In the genomic region with DNA sequence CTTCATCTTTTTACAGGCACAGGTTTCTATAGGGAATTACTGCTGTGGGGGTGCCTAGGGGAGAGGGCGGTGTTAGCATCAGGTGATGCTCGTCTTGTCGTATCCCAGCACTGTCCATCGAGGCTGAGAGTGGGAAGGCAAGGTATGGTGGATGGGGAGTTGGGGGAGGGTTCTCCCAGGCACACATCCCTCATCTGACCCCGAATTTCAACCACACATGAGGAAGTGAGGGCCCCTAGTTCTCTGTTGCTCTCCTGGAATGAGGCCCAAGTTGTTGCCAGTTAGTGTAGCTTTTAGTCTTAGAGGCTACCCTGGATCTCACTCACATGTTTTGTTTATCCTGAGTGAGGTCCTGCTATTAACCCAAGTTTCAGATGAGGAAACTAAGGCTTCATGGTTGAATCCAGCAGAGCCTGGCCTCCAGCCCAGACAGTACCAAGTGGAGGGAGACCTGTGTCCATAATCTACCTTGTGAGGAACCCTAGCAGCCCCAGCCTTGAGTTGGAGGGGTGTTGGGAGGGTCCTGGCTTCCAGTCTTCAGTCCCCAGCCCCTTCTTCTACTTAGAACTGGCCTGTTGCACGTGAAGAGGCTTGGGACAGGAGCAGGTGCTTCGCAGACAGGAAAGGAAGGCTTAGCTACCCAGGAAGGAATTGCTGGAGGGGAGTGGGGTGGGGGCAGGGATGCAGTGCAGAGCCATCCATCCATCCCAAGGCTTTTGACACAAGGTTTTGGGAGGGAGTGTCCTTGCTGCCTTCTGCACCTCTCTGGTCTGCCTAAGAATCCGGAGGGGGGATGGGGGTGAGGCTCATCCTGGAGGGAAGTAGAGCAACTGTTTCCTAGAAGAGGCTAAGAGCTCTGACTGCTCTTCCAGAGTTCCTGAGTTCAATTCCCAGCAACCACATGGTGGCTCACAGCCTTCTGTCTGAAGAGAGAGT, we compare ENCODE assay signal across 8 mouse cellular contexts. TPM values are rescaled to one million over a fixed set of nuclear protein-coding genes. Genes with fewer than 3 reads are reported as not detected.
A peak's percentile ranks its signal among the peaks of the same experiment; 100 is the strongest.
DNase-seq lines count a peak whose midpoint lies in the region; ATAC-seq and TF ChIP-seq lines count a peak whose summit lies in the region.

No protein-coding gene starts in this region.

- peaks cover 4% of the 10 kb centered on the region for H3K36me3 ChIP-seq in kidney, adult 2 months (ENCODE audit: control insufficient read depth, insufficient read depth, low read length)
- H3K36me3 ChIP-seq in MEL (ENCODE audit: control insufficient read depth in 1 of 2, insufficient read depth in 2 of 2, low read length in 2 of 2): peaks cover 0 to 8% of the 10 kb centered on the region in 2 experiments; a peak in 3 of 4 replicates
- peaks cover 23% of the 10 kb centered on the region for H3K36me3 ChIP-seq in embryonic facial prominence, embryonic 12.5 days
- H3K36me3 ChIP-seq in liver, embryonic 12.5 days: peaks cover 33% of the 10 kb centered on the region

- peak overlapping the region; percentile 4; the same call in 1 of the 2 replicates for H3K4me2 ChIP-seq in embryonic facial prominence, embryonic 12.5 days (replicated peaks)
- H3K4me2 ChIP-seq in liver, embryonic 12.5 days: peak overlapping the region; percentile 9; the same call in 1 of the 2 replicates

- peak overlapping the region; percentile 71 for H3K27ac ChIP-seq in kidney, adult 2 months (ENCODE audit: insufficient read depth, low read depth, low read length)
- H3K27ac ChIP-seq in MEL (ENCODE audit: control insufficient read depth, low read depth, low read length): no peak overlapping the region
- H3K27ac ChIP-seq in embryonic facial prominence, embryonic 12.5 days: peak overlapping the region; percentile 38; the same call in 1 of the 2 replicates
- no peak overlapping the region for H3K27ac ChIP-seq in liver, embryonic 12.5 days

- no peak overlapping the region for H3K9ac ChIP-seq in MEL (ENCODE audit: control insufficient read depth, low read depth, low read length, poor library complexity, severe bottlenecking)
- no peak overlapping the region for H3K9ac ChIP-seq in embryonic facial prominence, embryonic 12.5 days
- H3K9ac ChIP-seq in liver, embryonic 12.5 days: no peak overlapping the region

- no peak for TF ChIP-seq POLR2A in kidney, adult 2 months (IDR thresholded peaks at IDR 0.05; ENCODE audit: low read depth, low read length)
- no peak for TF ChIP-seq POLR2A in MEL (IDR thresholded peaks at IDR 0.05; ENCODE audit: control insufficient read depth in 1 of 2, insufficient read depth in 1 of 2, low read depth in 1 of 2, low read length in 2 of 2, poor library complexity in 1 of 2)

- no peak overlapping the region; the same call in 1 of the 2 replicates for H3K4me3 ChIP-seq in kidney, adult 2 months (ENCODE audit: insufficient read depth, low read depth, low read length)
- H3K4me3 ChIP-seq in MEL (ENCODE audit: control insufficient read depth in 1 of 2, insufficient read depth in 1 of 2, low read depth in 2 of 2, low read length in 2 of 2): no peak overlapping the region
- H3K4me3 ChIP-seq in embryonic facial prominence, embryonic 12.5 days: no peak overlapping the region
- H3K4me3 ChIP-seq in liver, embryonic 12.5 days: no peak overlapping the region

- no peak for ATAC-seq in embryonic facial prominence, embryonic 12.5 days (ENCODE audit: insufficient number of reproducible peaks, insufficient read depth, low FRiP score, low TSS enrichment)
- ATAC-seq in liver, embryonic 12.5 days: no peak
- no peak for ATAC-seq in inflammation-experienced regulatory T-cells, adult 6 months

- no peak for TF ChIP-seq RAD21 in MEL (IDR thresholded peaks at IDR 0.05; ENCODE audit: low read depth, low read length)

- no peak for TF ChIP-seq CTCF in kidney, adult 2 months (conservative IDR thresholded peaks at IDR 0.05; ENCODE audit: insufficient read depth, insufficient read length, low read depth, low read length)
- TF ChIP-seq CTCF in MEL (IDR thresholded peaks at IDR 0.05 in 2 of 3, conservative IDR thresholded peaks at IDR 0.05 in 1 of 3; ENCODE audit: control insufficient read depth in 1 of 3, insufficient read depth in 1 of 3, low read depth in 2 of 3, low read length in 3 of 3, poor library complexity in 1 of 3, severe bottlenecking in 1 of 3): no peak

- H3K9me3 ChIP-seq in MEL (replicated peaks; ENCODE audit: insufficient read depth, low read length): no peaks in the 10 kb centered on the region
- H3K9me3 ChIP-seq in embryonic facial prominence, embryonic 12.5 days: no peaks in the 10 kb centered on the region
- H3K9me3 ChIP-seq in liver, embryonic 12.5 days (replicated peaks): no peaks in the 10 kb centered on the region

- peaks cover 18% of the 10 kb centered on the region for H3K79me2 ChIP-seq in MEL (ENCODE audit: control insufficient read depth, insufficient read depth, low read length, poor library complexity)

- H3K4me1 ChIP-seq in kidney, adult 2 months (ENCODE audit: control insufficient read depth, insufficient read depth, low read length): peaks cover 65% of the 10 kb centered on the region
- H3K4me1 ChIP-seq in MEL (ENCODE audit: control insufficient read depth in 1 of 2, insufficient read depth in 2 of 2, low read length in 2 of 2): peaks cover 4 to 16% of the 10 kb centered on the region in 2 experiments; a peak in 3 of 4 replicates
- peaks cover 67% of the 10 kb centered on the region for H3K4me1 ChIP-seq in embryonic facial prominence, embryonic 12.5 days
- peaks cover 81% of the 10 kb centered on the region for H3K4me1 ChIP-seq in liver, embryonic 12.5 days

- H3K27me3 ChIP-seq in kidney, adult 2 months (replicated peaks; ENCODE audit: control insufficient read depth, insufficient read depth, low read length): no peaks in the 10 kb centered on the region
- H3K27me3 ChIP-seq in MEL (ENCODE audit: control insufficient read depth in 1 of 2, insufficient read depth in 2 of 2, low read length in 2 of 2): no peaks in the 10 kb centered on the region
- no peaks in the 10 kb centered on the region for H3K27me3 ChIP-seq in embryonic facial prominence, embryonic 12.5 days
- H3K27me3 ChIP-seq in liver, embryonic 12.5 days (replicated peaks): no peaks in the 10 kb centered on the region

- 32% methylated on average over 8 of the region's 8 CpGs for WGBS in kidney, adult 2 months
- 57% methylated on average over 8 of the region's 8 CpGs for WGBS in embryonic facial prominence, embryonic 12.5 days
- WGBS in liver, embryonic 12.5 days (ENCODE audit: insufficient replicate concordance): 46% methylated on average over 8 of the region's 8 CpGs

- no peak for DNase-seq in kidney, adult 2 months
- DNase-seq in kidney, postnatal 25 days: no peak
- DNase-seq in MEL (ENCODE audit: low read depth, low spot score): peak; percentile 39
- no peak for DNase-seq in urinary bladder, postnatal 25 days (ENCODE audit: low spot score)
- DNase-seq in layer of hippocampus, postnatal 25 days (ENCODE audit: extremely low spot score in 1 of 2, low spot score in 1 of 2): no peak

- TF ChIP-seq EP300 in MEL (IDR thresholded peaks at IDR 0.05; ENCODE audit: low read depth in 1 of 2, low read length in 2 of 2): no peak

RNA-seq across cellular contexts. Expression of gene Ctdsp2, which starts 8.9 kb away (rescaled TPM):
- 118 and 126 TPM in 2 replicates for polyA plus RNA-seq in kidney, adult 2 months (2012; rRNA removed)
- total RNA-seq in MEL (2012; rRNA removed): 16.7 and 19.3 TPM in 2 replicates
- polyA plus RNA-seq in MEL (2012; ENCODE audit: insufficient read depth in 1 of 2, insufficient read length in 2 of 2, low read depth in 1 of 2, low replicate concordance in 2 of 2, missing spikeins in 1 of 2): 10 to 100 TPM in 1 of 2 experiments, not detected in 1; 69.3 TPM
- polyA plus RNA-seq in embryonic facial prominence, embryonic 12.5 days (2016; fragmentation: Nextera tagmentation; extraction: Ambion mirVana): 85.1 and 91.0 TPM in 2 replicates
- polyA plus RNA-seq in liver, embryonic 12.5 days (2016; fragmentation: Nextera tagmentation; extraction: Ambion mirVana): 22.2 and 24.0 TPM in 2 replicates
- 100 to 1,000 TPM in 1 of 2 experiments, 10 to 100 TPM in 1; 98.6 to 118 TPM for total RNA-seq in layer of hippocampus, postnatal 25 days (2021)
- polyA plus RNA-seq in inflammation-experienced regulatory T-cells, adult 6 months (2017; shearing (Covaris generic)): 10 to 100 TPM; 26.2 to 47.1 (median 38.5) TPM

RNA-seq across cellular contexts. Expression of gene Avil, which starts 13.1 kb away (rescaled TPM):
- 0.14 and 0.19 TPM in 2 replicates for polyA plus RNA-seq in kidney, adult 2 months (2012; rRNA removed)
- total RNA-seq in MEL (2012; rRNA removed): 10.1 and 21.6 TPM in 2 replicates
- 10 to 100 TPM; 16.0 to 49.7 TPM for polyA plus RNA-seq in MEL (2012; ENCODE audit: insufficient read depth in 1 of 2, insufficient read length in 2 of 2, low read depth in 1 of 2, low replicate concordance in 2 of 2, missing spikeins in 1 of 2)
- 3.3 and 3.9 TPM in 2 replicates for polyA plus RNA-seq in embryonic facial prominence, embryonic 12.5 days (2016; fragmentation: Nextera tagmentation; extraction: Ambion mirVana)
- polyA plus RNA-seq in liver, embryonic 12.5 days (2016; fragmentation: Nextera tagmentation; extraction: Ambion mirVana): 0.18 and 0.19 TPM in 2 replicates
- under 1 TPM; 0.47 to 0.69 TPM for total RNA-seq in layer of hippocampus, postnatal 25 days (2021)
- polyA plus RNA-seq in inflammation-experienced regulatory T-cells, adult 6 months (2017; shearing (Covaris generic)): under 1 TPM in 2 of 3 experiments, not detected in 1; 0.11 to 0.36 TPM

RNA-seq across cellular contexts. Expression of gene Tsfm, which starts 43.2 kb away (rescaled TPM):
- 54.0 and 58.1 TPM in 2 replicates for polyA plus RNA-seq in kidney, adult 2 months (2012; rRNA removed)
- 88.9 and 90.0 TPM in 2 replicates for total RNA-seq in MEL (2012; rRNA removed)
- polyA plus RNA-seq in MEL (2012; ENCODE audit: insufficient read depth in 1 of 2, insufficient read length in 2 of 2, low read depth in 1 of 2, low replicate concordance in 2 of 2, missing spikeins in 1 of 2): 10 to 100 TPM in 1 of 2 experiments, not detected in 1; 84.7 TPM
- polyA plus RNA-seq in embryonic facial prominence, embryonic 12.5 days (2016; fragmentation: Nextera tagmentation; extraction: Ambion mirVana): 76.5 and 84.1 TPM in 2 replicates
- 72.3 and 75.5 TPM in 2 replicates for polyA plus RNA-seq in liver, embryonic 12.5 days (2016; fragmentation: Nextera tagmentation; extraction: Ambion mirVana)
- total RNA-seq in layer of hippocampus, postnatal 25 days (2021): 10 to 100 TPM; 27.2 to 27.3 TPM
- polyA plus RNA-seq in inflammation-experienced regulatory T-cells, adult 6 months (2017; shearing (Covaris generic)): 10 to 100 TPM; 40.0 to 50.0 (median 48.3) TPM

RNA-seq across cellular contexts. Expression of gene Mettl1, which starts 53.8 kb away (rescaled TPM):
- polyA plus RNA-seq in kidney, adult 2 months (2012; rRNA removed): 24.5 and 27.5 TPM in 2 replicates
- 32.6 and 35.3 TPM in 2 replicates for total RNA-seq in MEL (2012; rRNA removed)
- polyA plus RNA-seq in MEL (2012; ENCODE audit: insufficient read depth in 1 of 2, insufficient read length in 2 of 2, low read depth in 1 of 2, low replicate concordance in 2 of 2, missing spikeins in 1 of 2): 10 to 100 TPM in 1 of 2 experiments, not detected in 1; 67.3 TPM
- polyA plus RNA-seq in embryonic facial prominence, embryonic 12.5 days (2016; fragmentation: Nextera tagmentation; extraction: Ambion mirVana): 51.6 and 53.1 TPM in 2 replicates
- 33.6 and 35.6 TPM in 2 replicates for polyA plus RNA-seq in liver, embryonic 12.5 days (2016; fragmentation: Nextera tagmentation; extraction: Ambion mirVana)
- total RNA-seq in layer of hippocampus, postnatal 25 days (2021): 10 to 100 TPM in 1 of 2 experiments, 1 to 10 TPM in 1; 8.5 to 12.1 TPM
- 10 to 100 TPM; 10.8 to 37.6 (median 28.4) TPM for polyA plus RNA-seq in inflammation-experienced regulatory T-cells, adult 6 months (2017; shearing (Covaris generic))

RNA-seq across cellular contexts. Expression of gene Eef1akmt3, which starts 53.9 kb away (rescaled TPM):
- polyA plus RNA-seq in kidney, adult 2 months (2012; rRNA removed): 2.4 and 3.1 TPM in 2 replicates
- total RNA-seq in MEL (2012; rRNA removed): 0.27 and 0.42 TPM in 2 replicates
- 1 to 10 TPM in 1 of 2 experiments, not detected in 1; 2.3 TPM for polyA plus RNA-seq in MEL (2012; ENCODE audit: insufficient read depth in 1 of 2, insufficient read length in 2 of 2, low read depth in 1 of 2, low replicate concordance in 2 of 2, missing spikeins in 1 of 2)
- 0.45 and 0.61 TPM in 2 replicates for polyA plus RNA-seq in embryonic facial prominence, embryonic 12.5 days (2016; fragmentation: Nextera tagmentation; extraction: Ambion mirVana)
- polyA plus RNA-seq in liver, embryonic 12.5 days (2016; fragmentation: Nextera tagmentation; extraction: Ambion mirVana): 0.13 and 0.29 TPM in 2 replicates
- total RNA-seq in layer of hippocampus, postnatal 25 days (2021): under 1 TPM; 0.15 to 0.47 TPM
- under 1 TPM in 1 of 3 experiments, not detected in 2; 0.46 TPM for polyA plus RNA-seq in inflammation-experienced regulatory T-cells, adult 6 months (2017; shearing (Covaris generic))

Comparison
In these comparisons a context has a peak if more than half of its experiments do, and no peak if none do; other contexts are left out.
1. H3K27ac ChIP-seq: peak in kidney, adult 2 months (single experiment) and embryonic facial prominence, embryonic 12.5 days (single experiment); none in MEL (single experiment) and liver, embryonic 12.5 days (single experiment).